Mouse (Mus musculus): ENCODE data around the gene Stil.

DNA sequence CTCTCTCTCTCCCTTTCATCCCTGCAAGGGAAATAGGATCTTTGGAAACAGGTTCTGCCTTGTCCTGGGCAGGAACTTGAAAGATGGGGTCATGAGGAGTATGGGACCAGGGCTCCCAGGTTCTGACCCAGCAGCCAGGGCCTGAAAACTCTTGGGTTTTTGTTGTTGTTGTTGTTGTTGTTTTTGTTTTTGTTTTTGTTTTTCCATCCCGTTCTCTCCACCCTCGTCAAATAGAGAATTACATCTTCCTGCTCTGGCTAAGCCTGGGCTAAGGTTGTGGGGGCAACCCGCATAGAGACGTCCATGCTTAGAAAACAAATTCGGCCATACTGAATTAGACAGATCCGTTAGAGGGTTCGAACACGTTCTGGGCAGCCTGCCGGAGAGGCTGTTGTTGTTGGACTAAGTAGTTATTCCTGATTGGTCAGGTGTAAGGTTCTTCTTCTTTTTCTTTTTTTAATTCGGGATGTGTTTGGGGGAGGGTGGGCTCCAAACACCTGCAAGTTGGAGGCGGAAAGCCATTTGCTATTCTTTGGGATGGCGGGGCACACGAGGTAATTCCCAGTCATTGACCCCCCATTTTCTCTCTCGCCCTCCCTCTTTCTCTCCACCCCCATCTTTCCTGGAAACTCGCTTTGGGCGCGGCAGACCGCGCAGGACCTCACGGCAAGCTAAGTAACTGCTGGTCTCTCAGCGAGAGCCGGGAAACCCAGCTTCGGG is 59.1 kb downstream of the Stil start:
- no peak for TF ChIP-seq POLR2A (IDR thresholded peaks at IDR 0.05; ENCODE audit: borderline replicate concordance, extremely low read depth, insufficient read depth, insufficient read length, poor library complexity, severe bottlenecking)
- no peak for TF ChIP-seq CTCF (IDR thresholded peaks at IDR 0.05; ENCODE audit: borderline replicate concordance, extremely low read depth, insufficient read depth, insufficient read length)

Data from brain, embryonic 14.5 days (tissue).